In the genomic region with DNA sequence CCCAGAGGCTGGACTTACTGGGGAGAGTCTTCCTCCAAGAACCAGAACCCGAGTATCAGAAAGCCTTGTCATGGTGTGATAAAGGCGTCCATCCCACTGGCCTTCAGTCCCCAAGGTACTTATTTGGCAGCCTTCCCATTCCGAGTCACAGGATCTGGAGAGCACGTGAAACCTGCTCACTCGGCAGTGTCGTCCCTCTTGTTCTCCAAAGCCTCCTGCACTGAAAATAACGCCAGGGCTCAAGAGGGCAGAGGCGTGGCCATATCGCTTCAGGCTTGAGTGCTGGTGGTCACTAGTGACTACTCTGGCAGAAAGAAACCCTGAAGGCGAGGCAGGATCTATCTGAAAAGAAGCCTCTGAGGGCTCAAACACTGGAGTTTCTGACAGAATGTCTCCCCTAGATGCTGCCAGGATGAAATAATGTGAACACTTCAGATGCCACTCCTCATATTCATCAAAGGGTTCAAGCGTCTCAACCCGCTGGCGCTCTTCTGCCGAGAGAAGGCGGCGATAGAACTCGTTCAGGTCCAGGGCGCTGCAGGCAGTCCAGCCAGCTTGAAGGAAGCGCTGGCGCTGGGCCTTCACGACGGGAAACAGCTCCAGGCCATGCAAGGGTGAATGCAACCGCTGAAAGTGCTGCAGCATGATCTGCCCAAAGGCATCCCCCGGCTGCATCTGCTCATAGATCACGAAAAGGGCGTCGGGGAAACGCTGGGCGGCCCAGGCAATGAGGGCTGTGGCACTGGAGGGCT, we compare ENCODE assay signal across 8 mouse cellular contexts. TPM values are rescaled to one million over a fixed set of nuclear protein-coding genes. Genes with fewer than 3 reads are reported as not detected.
DNase-seq lines count a peak whose midpoint lies in the region; ATAC-seq and TF ChIP-seq lines count a peak whose summit lies in the region.

No protein-coding gene starts in this region.

- H3K4me2 ChIP-seq in forebrain, postnatal 0 days (ENCODE audit: low read depth), result peak overlapping the region; percentile 61
- peak overlapping the region; percentile 95 for H3K4me2 ChIP-seq in liver, embryonic 12.5 days
- peak overlapping the region; percentile 74 for H3K4me2 ChIP-seq in myocyte (ENCODE audit: low read depth)

- H3K9me3 ChIP-seq in forebrain, postnatal 0 days (ENCODE audit: low read length), result no peaks in the 10 kb centered on the region
- no peaks in the 10 kb centered on the region for H3K9me3 ChIP-seq in liver, embryonic 12.5 days (replicated peaks)

- no peaks in the 10 kb centered on the region for H3K79me2 ChIP-seq in myocyte (ENCODE audit: control insufficient read depth, insufficient read depth)

- H3K4me3 ChIP-seq in forebrain, postnatal 0 days (ENCODE audit: low read depth, low read length), result peak overlapping the region; percentile 68
- H3K4me3 ChIP-seq in liver, embryonic 12.5 days, result peak overlapping the region; percentile 81
- peak overlapping the region; percentile 26 for H3K4me3 ChIP-seq in myocyte

- peaks cover 10% of the 10 kb centered on the region; the same call in 1 of the 2 replicates for H3K36me3 ChIP-seq in forebrain, postnatal 0 days (ENCODE audit: insufficient read depth)
- peaks cover 36% of the 10 kb centered on the region for H3K36me3 ChIP-seq in liver, embryonic 12.5 days
- no peaks in the 10 kb centered on the region for H3K36me3 ChIP-seq in myocyte (ENCODE audit: control insufficient read depth, insufficient read depth)

- no peak for TF ChIP-seq POLR2A in myocyte (IDR thresholded peaks at IDR 0.05; ENCODE audit: insufficient read length, low read depth)

- H3K4me1 ChIP-seq in forebrain, postnatal 0 days (ENCODE audit: insufficient read depth), result peaks cover 25% of the 10 kb centered on the region
- peaks cover 36% of the 10 kb centered on the region for H3K4me1 ChIP-seq in liver, embryonic 12.5 days

- TF ChIP-seq CTCF in forebrain, postnatal 0 days (IDR thresholded peaks at IDR 0.05; ENCODE audit: low read depth), result no peak

- ATAC-seq in forebrain, postnatal 0 days, result no peak
- ATAC-seq in inflammation-experienced regulatory T-cells, adult 6 months, result peak; percentile 24
- ATAC-seq in liver, embryonic 12.5 days, result no peak

- peak overlapping the region; percentile 90 for H3ac ChIP-seq in myocyte (ENCODE audit: control insufficient read depth, insufficient read length)

- H3K9ac ChIP-seq in forebrain, postnatal 0 days, result peak overlapping the region; percentile 81
- peak overlapping the region; percentile 86 for H3K9ac ChIP-seq in liver, embryonic 12.5 days

- 43% methylated on average over 29 of the region's 29 CpGs for WGBS in forebrain, postnatal 0 days
- 45% methylated on average over 29 of the region's 29 CpGs for WGBS in liver, embryonic 12.5 days (ENCODE audit: insufficient replicate concordance)

- DNase-seq in thymus, adult 18-20 months, result peak; percentile 6 to 7
- DNase-seq in thymus, postnatal 14 days, result no peak
- DNase-seq in cerebellum, adult 11 months, result peak; percentile 39
- DNase-seq in forebrain, postnatal 0 days, result no peak
- DNase-seq in right cerebral cortex, postnatal 4 days, result no peak

- peak overlapping the region; percentile 98 for H3K27ac ChIP-seq in forebrain, postnatal 0 days (ENCODE audit: low read depth, low read length)
- H3K27ac ChIP-seq in liver, embryonic 12.5 days, result peak overlapping the region; percentile 91

- H3K27me3 ChIP-seq in forebrain, postnatal 0 days (ENCODE audit: insufficient read depth, low read length), result no peaks in the 10 kb centered on the region
- no peaks in the 10 kb centered on the region for H3K27me3 ChIP-seq in liver, embryonic 12.5 days (replicated peaks)
- no peaks in the 10 kb centered on the region for H3K27me3 ChIP-seq in myocyte (ENCODE audit: control insufficient read depth, insufficient read depth, insufficient read length)

TF ChIP-seq in myocyte, 11 proteins besides CTCF, POLR2A, EP300 and RAD21:
- TF ChIP-seq E2F4 (IDR thresholded peaks at IDR 0.05; ENCODE audit: insufficient read depth) (no peak), USF1 (IDR thresholded peaks at IDR 0.05; ENCODE audit: low read depth) (no peak), MYOG (IDR thresholded peaks at IDR 0.05; ENCODE audit: control insufficient read depth in 1 of 3, insufficient read depth in 1 of 3, insufficient read length in 2 of 3, low read depth in 2 of 3) (no peak), MYOD1 (IDR thresholded peaks at IDR 0.05; ENCODE audit: control insufficient read depth in 1 of 3, insufficient read length in 2 of 3, low read depth in 2 of 3) (no peak), MAX (IDR thresholded peaks at IDR 0.05; ENCODE audit: low read depth) (no peak), TCF12 (IDR thresholded peaks at IDR 0.05; ENCODE audit: insufficient read depth, poor library complexity, severe bottlenecking) (no peak), CEBPB (IDR thresholded peaks at IDR 0.05; ENCODE audit: insufficient read depth, poor library complexity, severe bottlenecking) (no peak), TCF3 (IDR thresholded peaks at IDR 0.05; ENCODE audit: insufficient read length, low read depth) (no peak), POLR2AphosphoS2 (IDR thresholded peaks at IDR 0.05; ENCODE audit: insufficient read length, low read depth) (no peak), REST (IDR thresholded peaks at IDR 0.05; ENCODE audit: insufficient read depth, insufficient read length) (no peak), SRF (IDR thresholded peaks at IDR 0.05; ENCODE audit: control insufficient read depth, insufficient read length, low read depth) (no peak)

RNA-seq across cellular contexts. Expression of a gene that starts 0.8 kb away (rescaled TPM):
- 21.8 and 24.2 TPM in 2 replicates for total RNA-seq in forebrain, postnatal 0 days (2014; rRNA removed)
- 19.4 and 23.4 TPM in 2 replicates for polyA plus RNA-seq in forebrain, postnatal 0 days (2015; fragmentation: Nextera tagmentation; extraction: Ambion mirVana)
- 10 to 100 TPM; 13.2 to 20.5 (median 16.7) TPM for polyA plus RNA-seq in inflammation-experienced regulatory T-cells, adult 6 months (2017; shearing (Covaris generic))
- polyA plus RNA-seq in liver, embryonic 12.5 days (2016; fragmentation: Nextera tagmentation; extraction: Ambion mirVana), result 11.2 and 11.5 TPM in 2 replicates
- polyA plus RNA-seq in myocyte (2012; fragmentation: generic; extraction: Trizol), result 1.5 TPM

RNA-seq across cellular contexts. Expression of a gene that starts 1.0 kb away (rescaled TPM):
- 8.6 and 12.0 TPM in 2 replicates for total RNA-seq in forebrain, postnatal 0 days (2014; rRNA removed)
- 13.2 and 16.3 TPM in 2 replicates for polyA plus RNA-seq in forebrain, postnatal 0 days (2015; fragmentation: Nextera tagmentation; extraction: Ambion mirVana)
- 1 to 10 TPM; 4.8 to 7.5 (median 5.8) TPM for polyA plus RNA-seq in inflammation-experienced regulatory T-cells, adult 6 months (2017; shearing (Covaris generic))
- polyA plus RNA-seq in liver, embryonic 12.5 days (2016; fragmentation: Nextera tagmentation; extraction: Ambion mirVana), result 11.8 and 12.3 TPM in 2 replicates
- polyA plus RNA-seq in myocyte (2012; fragmentation: generic; extraction: Trizol), result 2.9 TPM

RNA-seq across cellular contexts. Expression of a gene that starts 29.8 kb away (rescaled TPM):
- not detected in 2 replicates for total RNA-seq in forebrain, postnatal 0 days (2014; rRNA removed)
- not detected in 2 replicates for polyA plus RNA-seq in forebrain, postnatal 0 days (2015; fragmentation: Nextera tagmentation; extraction: Ambion mirVana)
- polyA plus RNA-seq in inflammation-experienced regulatory T-cells, adult 6 months (2017; shearing (Covaris generic)), result not detected
- not detected in 2 replicates for polyA plus RNA-seq in liver, embryonic 12.5 days (2016; fragmentation: Nextera tagmentation; extraction: Ambion mirVana)
- polyA plus RNA-seq in myocyte (2012; fragmentation: generic; extraction: Trizol), result not detected

RNA-seq across cellular contexts. Expression of a gene that starts 31.0 kb away (rescaled TPM):
- 26.1 and 29.7 TPM in 2 replicates for total RNA-seq in forebrain, postnatal 0 days (2014; rRNA removed)
- 12.4 and 18.5 TPM in 2 replicates for polyA plus RNA-seq in forebrain, postnatal 0 days (2015; fragmentation: Nextera tagmentation; extraction: Ambion mirVana)
- 100 to 1,000 TPM in 1 of 3 experiments, 10 to 100 TPM in 2; 65.3 to 101 (median 80.2) TPM for polyA plus RNA-seq in inflammation-experienced regulatory T-cells, adult 6 months (2017; shearing (Covaris generic))
- polyA plus RNA-seq in liver, embryonic 12.5 days (2016; fragmentation: Nextera tagmentation; extraction: Ambion mirVana), result 37.2 and 37.8 TPM in 2 replicates
- 12.7 TPM for polyA plus RNA-seq in myocyte (2012; fragmentation: generic; extraction: Trizol)

RNA-seq across cellular contexts. Expression of a gene that starts 31.5 kb away (rescaled TPM):
- 7.4 and 8.0 TPM in 2 replicates for total RNA-seq in forebrain, postnatal 0 days (2014; rRNA removed)
- 3.5 and 4.9 TPM in 2 replicates for polyA plus RNA-seq in forebrain, postnatal 0 days (2015; fragmentation: Nextera tagmentation; extraction: Ambion mirVana)
- 10 to 100 TPM; 24.1 to 36.0 (median 27.5) TPM for polyA plus RNA-seq in inflammation-experienced regulatory T-cells, adult 6 months (2017; shearing (Covaris generic))
- 4.7 and 5.1 TPM in 2 replicates for polyA plus RNA-seq in liver, embryonic 12.5 days (2016; fragmentation: Nextera tagmentation; extraction: Ambion mirVana)
- polyA plus RNA-seq in myocyte (2012; fragmentation: generic; extraction: Trizol), result 3.2 TPM

Comparison
In these comparisons a context has a peak if more than half of its experiments do, and no peak if none do; other contexts are left out.
1. DNase-seq: peak in thymus, adult 18-20 months (2 of 2) and cerebellum, adult 11 months (single experiment); none in thymus, postnatal 14 days (single experiment), forebrain, postnatal 0 days (single experiment) and right cerebral cortex, postnatal 4 days (single experiment).
2. H3K4me3 ChIP-seq: peak in every context shown above with its lines; median percentile 81 in liver, embryonic 12.5 days; 68 in forebrain, postnatal 0 days; 26 in myocyte.
3. Peak in every context shown above with its lines, with median percentiles within 50 percentile points of each other: H3K4me2 ChIP-seq.